Mouse (Mus musculus): ENCODE measurements at regions not wholly inside any gene's neighbourhood (a gene's known extent, or its start where the extent isn't known, plus 50 kb on each side); places are given as distances from the start of the nearest gene placed in this dataset.

GRCm38 (mm10) chr12:62881202-62881601, 1358.3 kb downstream of the Lrfn5 start:
- DNase-seq (ENCODE audit: extremely low spot score in 1 of 2, low spot score in 1 of 2): peak in 1 of 2 experiments; percentile 1

GRCm38 (mm10) chr12:62892851-62893632, 1370.1 kb downstream of the Lrfn5 start:
- DNase-seq (ENCODE audit: extremely low spot score in 1 of 2, low spot score in 1 of 2): no peak

Measured in frontal cortex, adult 2 months (tissue).